Mouse (Mus musculus) CH12.LX (cell line): Measurements from ENCODE around the gene Zbed4. TPM values are rescaled to one million over a fixed set of nuclear protein-coding genes. Genes with fewer than 3 reads are reported as not detected.

Experiments
- DNase-seq: peaks from one replicate; pipeline ENCODE4 v3.0.0-alpha.2; 2013; ENCODE audit errors: extremely low read depth
- H3K27ac ChIP-seq: 2 replicates; pipeline ENCODE4 v1.5.1; 2012; ENCODE audit warnings: low read depth, mild to moderate bottlenecking, control low read depth, moderate library complexity; ENCODE audit not compliant: insufficient read depth
- H3K27me3 ChIP-seq: replicated peaks from 2 replicates; pipeline ENCODE3; 2012; ENCODE audit warnings: inconsistent platforms
- H3K36me3 ChIP-seq, 2 experiments: replicated peaks in 1 of 2; 2 replicates each; pipeline versions ENCODE3 to v1.6.1; 2012; ENCODE audit warnings: inconsistent platforms in 1 of 2, low read length in 1 of 2, mild to moderate bottlenecking in 1 of 2, mixed read lengths in 1 of 2, moderate library complexity in 1 of 2; ENCODE audit not compliant: control insufficient read depth in 1 of 2, insufficient read depth in 1 of 2
- H3K4me1 ChIP-seq, 2 experiments: 2 replicates each; pipeline ENCODE4 v1.6.1; 2012; ENCODE audit warnings: inconsistent platforms in 1 of 2, moderate library complexity in 1 of 2; ENCODE audit not compliant: insufficient read depth in 2 of 2, control insufficient read depth in 1 of 2
- H3K4me2 ChIP-seq: 2 replicates; pipeline ENCODE4 v1.6.1; 2012; ENCODE audit warnings: low read depth, mild to moderate bottlenecking, control low read depth; ENCODE audit not compliant: poor library complexity, insufficient read depth, severe bottlenecking
- H3K4me3 ChIP-seq, 3 experiments: fragments of 150-350 bp in 1 of 3; sonication (generic) in 1 of 3; replicated peaks in 1 of 3; 2 replicates each; pipeline versions ENCODE3 to v1.5.1; 2011 to 2012; ENCODE audit warnings: low read depth in 2 of 3, low read length in 2 of 3, mild to moderate bottlenecking in 2 of 3, moderate library complexity in 2 of 3, control low read depth in 1 of 3, improper control_type of control experiment in 1 of 3, inconsistent platforms in 1 of 3, mixed read lengths in 1 of 3; ENCODE audit not compliant: poor library complexity in 1 of 3
- H3K79me2 ChIP-seq: replicated peaks from 2 replicates; pipeline ENCODE4 v1.6.1; 2012; ENCODE audit warnings: mild to moderate bottlenecking, moderate library complexity; ENCODE audit not compliant: control insufficient read depth, poor library complexity, insufficient read depth, severe bottlenecking; ENCODE audit errors: extremely low read depth
- H3K9ac ChIP-seq: 2 replicates; pipeline ENCODE4 v1.6.1; 2012; ENCODE audit warnings: low read depth, mild to moderate bottlenecking, control low read depth, moderate library complexity; ENCODE audit not compliant: insufficient read depth
- H3K9me3 ChIP-seq: replicated peaks from 2 replicates; pipeline ENCODE3; 2012; ENCODE audit warnings: low read length, inconsistent platforms, mixed read lengths
- BHLHE40 ChIP-seq: IDR thresholded peaks from 2 replicates; pipeline ENCODE4 v1.6.1; 2011; ENCODE audit warnings: mild to moderate bottlenecking, low read depth, low read length, improper control_type of control experiment
- CHD1 ChIP-seq: IDR thresholded peaks from 2 replicates; pipeline ENCODE4 v1.6.1; 2012; ENCODE audit warnings: low read depth, low read length, improper control_type of control experiment, inconsistent platforms
- CHD2 ChIP-seq: IDR thresholded peaks from 2 replicates; pipeline ENCODE4 v1.6.1; 2011; ENCODE audit warnings: low read length, improper control_type of control experiment
- CTCF ChIP-seq, 2 experiments: IDR thresholded peaks in 1 of 2; conservative IDR thresholded peaks in 1 of 2; 2 replicates each; pipeline ENCODE4 v1.5.1; 2011 to 2012; ENCODE audit warnings: low read depth in 2 of 2, low read length in 2 of 2, improper control_type of control experiment in 1 of 2, inconsistent platforms in 1 of 2, mild to moderate bottlenecking in 1 of 2, moderate library complexity in 1 of 2
- E2F4 ChIP-seq: IDR thresholded peaks from 2 replicates; pipeline ENCODE4 v1.6.1; 2011; ENCODE audit warnings: low read depth, low read length, improper control_type of control experiment; ENCODE audit not compliant: insufficient replicate concordance
- ELF1 ChIP-seq: IDR thresholded peaks from 2 replicates; pipeline ENCODE4 v1.6.1; 2014; ENCODE audit warnings: low read depth, mild to moderate bottlenecking, inconsistent platforms, low read length, improper control_type of control experiment
- EP300 ChIP-seq: IDR thresholded peaks from 2 replicates; pipeline ENCODE4 v1.6.1; 2011; ENCODE audit warnings: low read length, improper control_type of control experiment
- ETS1 ChIP-seq: conservative IDR thresholded peaks from 2 replicates; pipeline ENCODE4 v1.6.1; 2012; ENCODE audit warnings: low read depth, mild to moderate bottlenecking, inconsistent platforms, low read length, improper control_type of control experiment, moderate library complexity
- GABPA ChIP-seq: IDR thresholded peaks from 2 replicates; pipeline ENCODE4 v1.6.1; 2012; ENCODE audit warnings: low read depth, low read length, improper control_type of control experiment, inconsistent platforms; ENCODE audit not compliant: insufficient replicate concordance
- HCFC1 ChIP-seq: IDR thresholded peaks from 2 replicates; pipeline ENCODE4 v1.6.1; 2012; ENCODE audit warnings: low read depth, mild to moderate bottlenecking, inconsistent platforms, low read length, improper control_type of control experiment
- IRF4 ChIP-seq: IDR thresholded peaks from 2 replicates; pipeline ENCODE4 v1.6.1; 2014; ENCODE audit warnings: low read depth, mild to moderate bottlenecking, inconsistent platforms, low read length, improper control_type of control experiment
- JUN ChIP-seq: IDR thresholded peaks from 2 replicates; pipeline ENCODE4 v1.6.1; 2011; ENCODE audit warnings: low read depth, mild to moderate bottlenecking, low read length, improper control_type of control experiment, moderate library complexity; ENCODE audit not compliant: insufficient read depth
- JUND ChIP-seq: conservative IDR thresholded peaks from 2 replicates; pipeline ENCODE4 v1.6.1; 2011; ENCODE audit warnings: low read depth, low read length, improper control_type of control experiment
- KAT2A ChIP-seq: IDR thresholded peaks from 2 replicates; pipeline ENCODE4 v1.6.1; 2012; ENCODE audit warnings: low read length, improper control_type of control experiment, inconsistent platforms; ENCODE audit not compliant: insufficient replicate concordance
- MAFK ChIP-seq: IDR thresholded peaks from 2 replicates; pipeline ENCODE4 v1.6.1; 2011; ENCODE audit warnings: low read length, improper control_type of control experiment; ENCODE audit not compliant: insufficient replicate concordance
- MAX ChIP-seq: IDR thresholded peaks from 2 replicates; pipeline ENCODE4 v1.6.1; 2011; ENCODE audit warnings: low read length, improper control_type of control experiment
- MAZ ChIP-seq: IDR thresholded peaks from 2 replicates; pipeline ENCODE4 v1.6.1; 2012; ENCODE audit warnings: low read depth, mild to moderate bottlenecking, inconsistent platforms, low read length, improper control_type of control experiment, moderate library complexity
- MXI1 ChIP-seq: IDR thresholded peaks from 2 replicates; pipeline ENCODE4 v1.6.1; 2011; ENCODE audit warnings: mild to moderate bottlenecking, low read depth, low read length, improper control_type of control experiment
- MYC ChIP-seq: IDR thresholded peaks from 2 replicates; pipeline ENCODE4 v1.6.1; 2011; ENCODE audit warnings: low read depth, mild to moderate bottlenecking, improper control_type of control experiment, low read length
- NELFE ChIP-seq: IDR thresholded peaks from 2 replicates; pipeline ENCODE4 v1.6.1; 2011; ENCODE audit warnings: low read depth, low read length, improper control_type of control experiment
- NRF1 ChIP-seq: IDR thresholded peaks from 2 replicates; pipeline ENCODE4 v1.6.1; 2014; ENCODE audit warnings: low read depth, mild to moderate bottlenecking, inconsistent platforms, low read length, improper control_type of control experiment, moderate library complexity
- POLR2A ChIP-seq: IDR thresholded peaks from 2 replicates; pipeline ENCODE4 v1.6.1; 2011; ENCODE audit warnings: low read depth, mild to moderate bottlenecking, improper control_type of control experiment, low read length
- POLR2AphosphoS2 ChIP-seq: IDR thresholded peaks from 2 replicates; pipeline ENCODE4 v1.6.1; 2011; ENCODE audit warnings: low read depth, low read length, improper control_type of control experiment
- RAD21 ChIP-seq: IDR thresholded peaks from 2 replicates; pipeline ENCODE4 v1.6.1; 2011; ENCODE audit warnings: low read depth, mild to moderate bottlenecking, low read length, improper control_type of control experiment, moderate library complexity
- RCOR1 ChIP-seq: conservative IDR thresholded peaks from 2 replicates; pipeline ENCODE4 v1.6.1; 2012; ENCODE audit warnings: low read depth, mild to moderate bottlenecking, inconsistent platforms, low read length, improper control_type of control experiment
- SIN3A ChIP-seq: IDR thresholded peaks from 2 replicates; pipeline ENCODE4 v1.6.1; 2012; ENCODE audit warnings: low read length, improper control_type of control experiment, inconsistent platforms
- SMC3 ChIP-seq: IDR thresholded peaks from 2 replicates; pipeline ENCODE4 v1.6.1; 2011; ENCODE audit warnings: low read depth, low read length, improper control_type of control experiment
- TBP ChIP-seq: conservative IDR thresholded peaks from 2 replicates; pipeline ENCODE4 v1.6.1; 2011; ENCODE audit warnings: low read depth, low read length, improper control_type of control experiment
- TCF12 ChIP-seq: IDR thresholded peaks from 2 replicates; pipeline ENCODE4 v1.6.1; 2014; ENCODE audit warnings: low read depth, mild to moderate bottlenecking, inconsistent platforms, low read length, improper control_type of control experiment
- UBTF ChIP-seq: IDR thresholded peaks from 2 replicates; pipeline ENCODE4 v1.6.1; 2012; ENCODE audit warnings: low read depth, mild to moderate bottlenecking, inconsistent platforms, low read length, improper control_type of control experiment, moderate library complexity
- USF1 ChIP-seq: IDR thresholded peaks from 2 replicates; pipeline ENCODE4 v1.6.1; 2014; ENCODE audit warnings: low read depth, mild to moderate bottlenecking, inconsistent platforms, low read length, improper control_type of control experiment
- USF2 ChIP-seq: conservative IDR thresholded peaks from 2 replicates; pipeline ENCODE4 v1.6.1; 2011; ENCODE audit warnings: low read depth, low read length, improper control_type of control experiment
- ZC3H11A ChIP-seq: IDR thresholded peaks from 2 replicates; pipeline ENCODE4 v1.6.1; 2012; ENCODE audit warnings: low read depth, mild to moderate bottlenecking, inconsistent platforms, low read length, improper control_type of control experiment
- ZKSCAN1 ChIP-seq: IDR thresholded peaks from 2 replicates; pipeline ENCODE4 v1.6.1; 2012; ENCODE audit warnings: low read depth, inconsistent platforms, low read length, improper control_type of control experiment, borderline replicate concordance
- ZMIZ1 ChIP-seq: IDR thresholded peaks from 2 replicates; pipeline ENCODE4 v1.6.1; 2012; ENCODE audit warnings: low read depth, mild to moderate bottlenecking, inconsistent platforms, low read length, improper control_type of control experiment
- ZNF384 ChIP-seq: IDR thresholded peaks from 2 replicates; pipeline ENCODE4 v1.6.1; 2012; ENCODE audit warnings: low read depth, low read length, improper control_type of control experiment, inconsistent platforms
- dilution Hi-C: fragments of 300-500 bp; cut with MboI; formaldehyde crosslinking; loops from 2 replicates; pipeline ENCODE4 v1.14.3; 2020; ENCODE audit warnings: low sequenced_read_pairs; ENCODE audit not compliant: extremely low pct_unique_long_range_greater_than_20kb, extremely low pct_ligation_motif_present
- in situ Hi-C: fragments of 300-500 bp; cut with MboI; formaldehyde crosslinking; loops from 3 replicates; pipeline ENCODE4 v1.14.3; 2019; ENCODE audit warnings: low sequenced_read_pairs, low pct_ligation_motif_present, low pct_unique_long_range_greater_than_20kb, mixed read lengths
- polyA plus RNA-seq: library from polyadenylated mRNA; unstranded; fragments of >175 nt; gene quantifications from 2 replicates; pipeline ENCODE4 v1.2.1, GENCODE M21; 2012; ENCODE audit warnings: low read depth; ENCODE audit not compliant: insufficient read length
- total RNA-seq, 2 experiments: library from RNA; depleted of rRNA; stranded (reverse); fragments of 300-350 nt in 1 of 2; fragments of >200 nt in 1 of 2; gene quantifications; 2 replicates each; pipeline ENCODE4 v1.2.3; 2012 to 2014

Gene Zbed4
- total and polyA plus RNA-seq, 3 experiments: 11.0 to 16.7 (median 13.8) TPM

GRCm38 (mm10) chr15:88827991-88828799, 76.7 kb downstream of the Zbed4 start:
- Histone ChIP-seq H3K9ac (no peak overlapping the region), H3K36me3 (peaks cover 26 to 46% of the 10 kb centered on the region in 2 experiments), H3K9me3 (no peaks in the 10 kb centered on the region), H3K27ac (no peak overlapping the region), H3K4me2 (peak overlapping the region; percentile 42; the same call in 1 of the 2 replicates), H3K4me3 (no peak overlapping the region), H3K79me2 (no peaks in the 10 kb centered on the region), H3K4me1 (peaks cover 13 to 25% of the 10 kb centered on the region in 2 experiments), H3K27me3 (peaks cover 11% of the 10 kb centered on the region)
- in situ Hi-C loops: loop anchor here (5.0 to 10.0 kb wide), 3 partner anchors 49 to 247 kb away; partner anchors contain the start of gene Trabd
- TF ChIP-seq NELFE (no peak), IRF4 (no peak), SMC3 (peak; percentile 46), HCFC1 (no peak), ZC3H11A (no peak), EP300 (no peak), SIN3A (no peak), KAT2A (no peak), ZKSCAN1 (no peak), ZMIZ1 (no peak), MAFK (no peak), RCOR1 (no peak), ZNF384 (no peak), POLR2A (no peak), CHD2 (no peak), JUND (no peak), POLR2AphosphoS2 (no peak), CHD1 (no peak), USF1 (no peak), TBP (0 out of 2 replicates have a peak, but pooled peaks have one; percentile 19), MAZ (no peak), NRF1 (no peak), USF2 (no peak), UBTF (no peak), MXI1 (no peak), MAX (0 out of 2 replicates have a peak, but pooled peaks have one; percentile 20), GABPA (no peak), CTCF (conservative IDR thresholded peaks at IDR 0.05 in 1 of 2, IDR thresholded peaks at IDR 0.05 in 1 of 2; ENCODE audit: low read depth in 2 of 2, low read length in 2 of 2) (peak; percentile 36 to 72), MYC (no peak), ELF1 (peak; percentile 9; the same call in 1 of the 2 replicates), JUN (no peak), TCF12 (0 out of 2 replicates have a peak, but pooled peaks have one; percentile 12), E2F4 (no peak), RAD21 (peak; percentile 48), ETS1 (no peak), BHLHE40 (0 out of 2 replicates have a peak, but pooled peaks have one; percentile 2)
- dilution Hi-C loops: no loop called here
- DNase-seq: peak; percentile 64
